Mouse (Mus musculus): ENCODE measurements around the gene Rps15. TPM values are rescaled to one million over a fixed set of nuclear protein-coding genes. Genes with fewer than 3 reads are reported as not detected.
A peak's percentile ranks its signal among the peaks of the same experiment; 100 is the strongest.

Gene Rps15
- polyA plus RNA-seq, 1 experiment from 2014 or later = 1,044 TPM

- Histone ChIP-seq H3K79me2 (ENCODE audit: inconsistent target) (no peaks in the 10 kb centered on the region), H3K4me3 (ENCODE audit: inconsistent target) (no peak overlapping the region), H3K27ac (no peak overlapping the region), H3K36me3 (ENCODE audit: inconsistent target) (no peaks in the 10 kb centered on the region)
- WGBS (ENCODE audit: missing documents) = 2% methylated on average over 25 of the region's 25 CpGs
Measured at GRCm38 (mm10) chr10:80304862-80305261, 12.6 kb downstream of the Rps15 start.

DNA sequence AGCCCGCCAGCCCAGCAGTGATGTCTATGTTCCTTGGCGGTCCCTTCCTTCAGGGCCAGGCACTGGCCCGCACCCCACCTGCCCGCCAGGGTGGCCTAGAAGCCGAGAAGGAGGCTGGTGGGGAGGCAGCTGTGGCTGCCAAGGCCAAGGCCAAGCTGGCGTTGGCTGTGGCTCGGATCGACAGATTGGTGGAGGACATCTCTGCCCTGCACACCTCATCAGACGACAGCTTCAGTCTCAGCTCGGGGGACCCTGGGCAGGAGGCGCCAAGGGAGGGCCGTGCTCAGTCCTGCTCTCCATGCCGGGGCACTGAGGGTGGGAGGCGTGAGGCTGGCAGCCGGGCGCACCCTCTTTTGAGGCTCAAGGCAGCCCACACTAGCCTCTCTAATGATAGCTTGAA is 19.3 kb downstream of the Rps15 start:
- H3K36me3 ChIP-seq (ENCODE audit: inconsistent target) = no peaks in the 10 kb centered on the region
- no peaks in the 10 kb centered on the region for H3K79me2 ChIP-seq (ENCODE audit: inconsistent target)
- 96% methylated on average over 13 of the region's 16 CpGs for WGBS (ENCODE audit: missing documents)
- no peak overlapping the region for H3K4me3 ChIP-seq (ENCODE audit: inconsistent target)
- H3K27ac ChIP-seq = no peak overlapping the region

DNA sequence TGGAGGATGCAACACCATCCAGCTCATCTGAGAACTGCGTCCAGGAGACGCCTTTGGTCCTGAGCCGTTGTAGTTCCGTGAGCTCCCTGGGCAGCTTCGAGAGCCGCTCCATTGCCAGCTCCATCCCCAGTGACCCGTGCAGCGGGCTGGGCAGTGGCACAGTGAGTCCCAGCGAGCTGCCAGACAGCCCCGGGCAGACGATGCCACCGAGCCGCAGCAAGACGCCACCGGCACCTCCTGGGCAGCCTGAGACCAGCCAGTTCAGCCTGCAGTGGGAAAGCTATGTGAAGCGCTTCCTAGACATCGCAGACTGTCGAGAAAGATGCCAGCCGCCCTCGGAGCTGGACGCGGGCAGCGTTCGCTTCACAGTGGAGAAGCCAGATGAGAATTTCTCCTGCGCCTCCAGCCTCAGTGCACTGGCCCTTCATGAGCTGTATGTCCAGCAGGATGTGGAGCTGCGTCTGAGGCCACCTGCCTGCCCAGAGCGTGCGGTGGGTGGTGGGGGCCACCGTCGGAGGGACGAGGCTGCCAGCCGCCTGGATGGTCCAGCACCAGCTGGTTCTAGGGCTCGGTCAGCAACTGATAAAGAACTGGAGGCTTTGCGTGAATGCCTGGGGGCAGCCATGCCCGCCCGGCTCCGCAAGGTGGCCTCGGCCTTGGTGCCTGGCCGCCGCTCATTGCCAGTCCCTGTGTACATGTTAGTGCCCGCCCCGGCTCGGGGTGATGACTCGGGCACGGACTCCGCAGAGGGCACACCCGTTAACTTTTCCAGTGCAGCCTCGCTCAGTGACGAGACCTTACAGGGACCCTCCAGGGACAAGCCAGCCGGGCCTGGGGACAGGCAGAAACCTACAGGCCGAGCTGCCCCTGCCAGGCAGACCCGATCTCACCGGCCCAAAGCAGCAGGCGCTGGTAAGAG is 20.6 kb downstream of the Rps15 start:
- Histone ChIP-seq H3K27ac (no peak overlapping the region), H3K79me2 (ENCODE audit: inconsistent target) (no peaks in the 10 kb centered on the region; the same call in 1 of the 2 replicates), H3K36me3 (ENCODE audit: inconsistent target) (no peaks in the 10 kb centered on the region), H3K4me3 (ENCODE audit: inconsistent target) (no peak overlapping the region)
- WGBS (ENCODE audit: missing documents) = 93% methylated on average over 52 of the region's 54 CpGs

DNA sequence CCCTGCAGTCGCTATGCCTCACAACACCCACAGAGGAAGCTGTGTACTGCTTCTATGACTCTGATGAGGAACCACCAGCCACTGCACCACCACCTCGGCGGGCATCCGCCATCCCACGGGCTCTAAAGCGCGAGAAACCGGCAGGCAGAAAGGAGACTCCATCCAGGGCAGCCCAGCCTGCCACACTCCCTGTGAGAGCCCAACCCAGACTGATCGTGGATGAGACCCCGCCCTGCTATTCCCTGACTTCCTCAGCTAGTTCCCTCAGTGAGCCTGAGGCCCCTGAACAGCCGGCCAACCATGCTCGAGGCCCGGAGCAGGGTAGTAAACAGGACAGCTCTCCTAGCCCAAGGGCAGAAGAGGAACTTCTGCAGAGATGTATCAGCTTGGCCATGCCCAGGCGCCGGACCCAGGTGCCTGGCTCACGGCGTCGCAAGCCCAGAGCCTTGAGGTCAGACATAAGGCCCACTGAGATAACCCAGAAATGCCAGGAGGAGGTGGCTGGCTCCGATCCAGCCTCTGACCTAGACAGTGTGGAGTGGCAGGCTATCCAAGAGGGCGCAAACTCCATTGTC is 21.5 kb downstream of the Rps15 start:
- Histone ChIP-seq H3K36me3 (ENCODE audit: inconsistent target) (no peaks in the 10 kb centered on the region; the same call in 1 of the 2 replicates), H3K4me3 (ENCODE audit: inconsistent target) (no peak overlapping the region), H3K79me2 (ENCODE audit: inconsistent target) (peaks cover 7% of the 10 kb centered on the region), H3K27ac (no peak overlapping the region)
- 2% methylated on average over 19 of the region's 20 CpGs for WGBS (ENCODE audit: missing documents)

- Histone ChIP-seq H3K79me2 (ENCODE audit: inconsistent target) (peaks cover 15% of the 10 kb centered on the region), H3K4me3 (ENCODE audit: inconsistent target) (no peak overlapping the region), H3K36me3 (ENCODE audit: inconsistent target) (no peaks in the 10 kb centered on the region; the same call in 1 of the 2 replicates), H3K27ac (no peak overlapping the region)
- 83% methylated on average over 16 of the region's 16 CpGs for WGBS (ENCODE audit: missing documents)
Measured at GRCm38 (mm10) chr10:80314494-80315001, 22.3 kb downstream of the Rps15 start.

DNA sequence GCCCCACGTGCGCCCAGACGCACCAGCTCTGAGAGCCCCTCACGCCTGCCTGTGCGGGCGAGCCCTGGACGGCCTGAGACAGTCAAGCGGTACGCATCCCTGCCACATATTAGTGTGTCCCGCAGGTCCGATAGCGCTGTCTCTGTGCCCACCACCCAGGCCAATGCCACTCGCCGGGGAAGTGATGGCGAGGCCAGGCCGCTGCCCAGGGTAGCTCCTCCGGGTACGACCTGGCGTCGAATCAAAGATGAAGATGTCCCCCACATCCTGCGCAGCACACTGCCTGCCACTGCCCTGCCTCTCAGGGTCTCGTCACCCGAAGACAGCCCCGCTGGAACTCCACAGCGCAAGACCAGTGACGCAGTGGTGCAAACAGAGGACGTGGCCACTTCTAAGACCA is 23.1 kb downstream of the Rps15 start:
- Histone ChIP-seq H3K79me2 (ENCODE audit: inconsistent target) (peaks cover 22% of the 10 kb centered on the region), H3K4me3 (ENCODE audit: inconsistent target) (no peak overlapping the region)
- 69% methylated on average over 24 of the region's 27 CpGs for WGBS (ENCODE audit: missing documents)

DNA sequence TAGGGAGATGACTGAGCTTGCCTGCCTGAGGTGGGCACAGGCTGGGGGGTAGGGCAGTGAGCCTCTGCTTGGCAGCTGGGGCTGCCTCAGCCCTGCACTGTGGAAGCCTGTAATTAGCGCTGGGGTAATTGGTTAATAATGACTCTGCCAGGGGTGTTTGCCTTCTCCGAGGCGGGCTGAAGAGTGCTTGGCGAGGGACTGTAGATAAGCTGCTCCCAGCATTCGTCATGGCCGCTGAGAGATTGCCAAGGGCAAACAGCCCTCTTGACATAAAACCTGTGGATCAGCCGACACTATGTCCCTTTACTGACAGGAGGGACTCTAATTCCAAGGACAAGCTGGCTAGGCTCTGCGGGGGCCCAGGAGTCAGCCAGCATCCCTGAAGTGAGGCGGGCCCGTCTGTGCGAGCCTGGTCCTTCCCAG is 24.1 kb downstream of the Rps15 start:
- Histone ChIP-seq H3K36me3 (ENCODE audit: inconsistent target) (no peaks in the 10 kb centered on the region; the same call in 1 of the 2 replicates), H3K4me3 (ENCODE audit: inconsistent target) (no peak overlapping the region), H3K79me2 (ENCODE audit: inconsistent target) (peaks cover 22% of the 10 kb centered on the region), H3K27ac (no peak overlapping the region)
- 86% methylated on average over 11 of the region's 11 CpGs for WGBS (ENCODE audit: missing documents)

More for the DNA sequence above, 23.1 kb downstream of the Rps15 start:
- no peaks in the 10 kb centered on the region; the same call in 1 of the 2 replicates for H3K36me3 ChIP-seq (ENCODE audit: inconsistent target)
- H3K27ac ChIP-seq = no peak overlapping the region

- Histone ChIP-seq H3K36me3 (ENCODE audit: inconsistent target) (no peaks in the 10 kb centered on the region; the same call in 1 of the 2 replicates), H3K4me3 (ENCODE audit: inconsistent target) (no peak overlapping the region), H3K27ac (no peak overlapping the region), H3K79me2 (ENCODE audit: inconsistent target) (peaks cover 22% of the 10 kb centered on the region)
- WGBS (ENCODE audit: missing documents) = 46% methylated on average over 10 of the region's 10 CpGs
Measured at GRCm38 (mm10) chr10:80317011-80317410, 24.8 kb downstream of the Rps15 start.

DNA sequence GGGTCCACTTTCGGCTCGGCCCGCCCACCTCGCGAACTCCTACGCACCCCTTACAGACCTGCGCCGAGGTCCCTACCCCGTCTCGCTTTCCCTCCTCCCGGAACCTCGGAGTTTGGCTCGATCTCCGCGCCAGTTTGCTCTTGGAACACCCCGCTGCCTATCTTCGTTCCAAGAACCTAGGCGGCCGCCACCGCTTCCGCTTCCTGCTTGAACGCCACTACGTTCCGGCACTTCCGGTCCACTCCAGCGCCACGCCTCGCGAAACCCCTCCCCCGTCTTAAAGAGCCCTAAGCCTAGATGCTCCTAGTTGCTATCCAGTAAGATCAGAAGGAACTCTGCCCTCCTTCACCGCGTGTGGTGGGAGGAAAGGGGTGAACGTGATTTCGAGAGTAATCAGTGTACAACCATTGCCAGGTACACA is 28.1 kb downstream of the Rps15 start, which contains the start of gene 2310011J03Rik:
TSS of gene 2310011J03Rik (minus strand) at position 198 of the 421 bp plus-strand sequence.
- under 1% methylated on average over 33 of the region's 34 CpGs for WGBS (ENCODE audit: missing documents)
- Histone ChIP-seq H3K36me3 (ENCODE audit: inconsistent target) (no peaks in the 10 kb centered on the region; the same call in 1 of the 2 replicates), H3K79me2 (ENCODE audit: inconsistent target) (peaks cover 22% of the 10 kb centered on the region)

DNA sequence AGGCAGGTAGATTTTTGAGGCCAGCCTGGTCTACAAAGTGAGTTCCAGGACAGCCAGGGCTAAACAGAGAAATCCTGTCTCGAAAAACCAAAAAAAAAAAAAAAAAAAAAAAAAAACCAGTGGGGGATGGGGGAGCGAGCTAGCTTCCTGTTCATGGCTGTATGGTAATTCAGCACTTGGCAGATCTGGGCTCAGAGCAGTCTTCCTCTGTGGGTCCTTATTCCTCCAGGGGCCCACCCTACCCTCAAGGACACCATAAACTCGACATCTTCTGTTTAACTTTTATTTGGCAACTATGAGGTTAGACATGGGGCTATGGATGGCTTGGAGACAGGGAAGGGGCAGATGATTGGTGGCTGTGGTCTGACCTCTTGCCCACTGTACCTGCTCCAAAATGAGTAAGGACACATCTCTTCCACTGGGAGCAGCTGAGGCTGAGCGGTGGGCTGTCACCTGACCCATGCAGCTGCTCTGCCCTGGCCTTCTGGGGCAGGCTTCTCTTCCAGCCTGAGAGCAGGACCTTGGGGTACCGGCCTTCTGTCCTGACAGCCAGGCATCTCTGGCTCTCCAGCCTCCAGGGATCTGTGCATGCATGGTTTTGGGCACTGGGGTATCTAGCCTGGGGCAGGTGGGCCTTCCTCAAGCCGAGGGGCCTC is 28.9 kb downstream of the Rps15 start:
- H3K27ac ChIP-seq = peak overlapping the region; percentile 76
- WGBS (ENCODE audit: missing documents) = 57% methylated on average over 6 of the region's 6 CpGs

More for the DNA sequence above, 28.1 kb downstream of the Rps15 start, which contains the start of gene 2310011J03Rik:
- H3K4me3 ChIP-seq (ENCODE audit: inconsistent target) = peak within 1 kb of the TSS; percentile 90
- H3K27ac ChIP-seq = peak within 1 kb of the TSS; percentile 76

DNA sequence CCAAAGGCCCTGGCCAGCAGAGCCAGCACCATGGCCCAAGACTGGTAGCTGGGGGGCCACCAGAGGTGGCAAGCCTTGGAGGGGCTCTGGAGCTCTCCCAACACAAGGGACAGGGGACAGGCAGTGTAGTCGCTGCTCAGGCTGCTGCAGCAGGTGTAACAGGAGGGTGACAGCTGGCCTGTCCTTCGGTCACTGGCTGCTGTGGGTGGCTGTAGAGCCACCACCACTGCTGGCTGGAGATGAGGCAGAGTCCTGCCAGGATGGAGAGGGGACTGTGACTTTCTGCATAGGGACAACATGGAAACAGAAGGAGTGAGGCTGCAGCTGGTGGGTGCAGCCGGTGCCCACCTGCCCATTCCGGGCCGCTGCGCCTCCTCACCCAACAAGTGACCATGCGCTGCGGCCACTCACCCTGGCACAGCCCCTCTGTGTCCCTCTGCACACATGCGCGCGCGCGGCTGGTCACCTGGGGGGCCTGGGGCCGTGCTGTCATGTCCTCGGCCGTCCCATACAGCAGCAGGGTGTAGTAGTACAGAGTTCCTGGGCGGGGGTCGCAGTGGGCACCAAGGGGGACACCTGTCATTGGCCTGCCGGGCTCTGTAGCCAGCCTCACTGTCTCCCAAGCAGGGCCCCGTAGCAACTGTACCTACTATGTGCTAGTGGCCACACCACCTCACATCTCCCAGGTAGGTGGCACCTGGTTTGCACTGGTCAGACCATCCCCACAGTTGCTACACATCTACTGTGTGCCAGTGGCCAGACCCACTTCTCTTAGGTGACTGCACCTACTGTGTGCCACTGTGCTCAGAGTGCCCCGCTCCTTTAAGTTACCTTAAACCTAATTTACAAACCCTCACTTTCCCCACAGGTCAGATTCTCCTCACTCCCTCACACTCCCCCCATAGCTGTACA is 29.7 kb downstream of the Rps15 start:
- H3K27ac ChIP-seq = peak overlapping the region; percentile 76
- H3K36me3 ChIP-seq (ENCODE audit: inconsistent target) = no peaks in the 10 kb centered on the region; the same call in 1 of the 2 replicates
- peaks cover 22% of the 10 kb centered on the region for H3K79me2 ChIP-seq (ENCODE audit: inconsistent target)
- 91% methylated on average over 21 of the region's 21 CpGs for WGBS (ENCODE audit: missing documents)
- no peak overlapping the region for H3K4me3 ChIP-seq (ENCODE audit: inconsistent target)

More for the DNA sequence above, 28.9 kb downstream of the Rps15 start:
- Histone ChIP-seq H3K79me2 (ENCODE audit: inconsistent target) (peaks cover 22% of the 10 kb centered on the region), H3K36me3 (ENCODE audit: inconsistent target) (no peaks in the 10 kb centered on the region; the same call in 1 of the 2 replicates), H3K4me3 (ENCODE audit: inconsistent target) (peak overlapping the region; percentile 90; the same call in 1 of the 2 replicates)

GRCm38 (mm10) chr10:80322811-80323211 is 30.6 kb downstream of the Rps15 start:
- Histone ChIP-seq H3K36me3 (ENCODE audit: inconsistent target) (no peaks in the 10 kb centered on the region; the same call in 1 of the 2 replicates), H3K4me3 (ENCODE audit: inconsistent target) (peak overlapping the region; percentile 19), H3K27ac (no peak overlapping the region), H3K79me2 (ENCODE audit: inconsistent target) (peaks cover 22% of the 10 kb centered on the region)
- WGBS (ENCODE audit: missing documents) = 2% methylated on average over 22 of the region's 28 CpGs
